Mouse (Mus musculus) spleen, adult 12 weeks (tissue): ENCODE data around the gene Trpv3.

ENCODE experiments used
- DNase-seq: peaks from one replicate; pipeline ENCODE4 v3.0.0; 2022; ENCODE audit warnings: low spot score

Trpv3 gene

DNA sequence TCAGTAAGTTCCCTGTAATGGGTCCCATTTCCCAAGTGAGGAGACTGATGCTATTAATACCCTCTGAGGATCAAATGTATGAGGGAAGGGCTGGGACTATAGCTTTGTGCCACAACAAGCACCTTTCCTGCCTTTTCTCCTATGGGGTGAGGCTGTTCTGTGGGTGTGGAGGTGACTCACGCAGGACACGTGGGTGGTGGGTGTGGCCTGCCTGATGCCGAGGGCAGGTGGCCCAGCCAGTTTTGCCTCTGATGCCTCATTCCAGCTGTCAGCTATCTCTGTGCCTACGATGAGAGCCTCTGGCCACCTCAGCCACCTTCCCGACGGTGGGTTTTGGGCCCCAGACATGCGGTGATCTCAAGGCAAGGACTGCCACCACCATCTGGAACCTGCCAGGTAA is at the start of gene Trpv3:
Trpv3 (plus strand) TSS at position 122 of the 400 bp plus-strand sequence.
- DNase-seq = no peak

DNA sequence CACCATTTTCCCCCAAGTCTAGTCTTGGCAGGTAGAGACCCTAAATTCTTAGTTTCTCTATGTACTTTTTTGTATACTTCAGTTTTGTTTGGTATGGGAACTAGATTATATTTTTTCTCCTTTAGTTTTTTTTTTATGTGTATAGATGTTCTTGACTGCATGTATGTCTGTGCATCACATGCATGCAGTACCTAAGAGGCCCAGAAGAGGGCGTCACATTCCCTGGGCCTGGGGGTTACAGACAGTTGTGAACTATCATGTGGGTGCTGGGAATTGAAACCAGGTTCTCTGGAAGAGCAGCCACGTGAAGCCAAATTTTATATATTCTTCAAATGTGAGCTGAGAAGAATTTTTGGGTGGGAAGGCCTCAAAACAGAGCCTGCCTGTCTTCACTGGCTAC is 47.5 kb upstream of the Trpv3 start:
- no peak for DNase-seq

DNA sequence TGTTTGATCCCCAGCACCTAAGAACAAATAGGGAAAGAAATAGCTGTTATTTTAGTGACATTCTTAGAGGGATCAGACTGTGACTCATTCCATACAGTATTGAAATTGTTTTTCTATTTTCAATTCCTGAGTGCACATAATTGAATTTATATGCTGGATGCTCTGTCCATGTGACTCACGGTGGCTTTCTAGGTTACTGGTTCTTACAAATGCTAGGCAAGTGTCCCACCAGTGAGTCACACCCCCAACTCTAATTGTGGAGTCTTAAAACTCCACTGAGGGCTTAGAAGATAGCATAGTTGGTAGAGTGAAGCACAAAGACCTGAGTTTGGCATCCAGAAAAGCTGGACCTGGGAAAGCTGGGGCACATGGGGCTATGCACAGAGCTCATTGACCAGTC is 46.5 kb upstream of the Trpv3 start:
- no peak for DNase-seq

DNA sequence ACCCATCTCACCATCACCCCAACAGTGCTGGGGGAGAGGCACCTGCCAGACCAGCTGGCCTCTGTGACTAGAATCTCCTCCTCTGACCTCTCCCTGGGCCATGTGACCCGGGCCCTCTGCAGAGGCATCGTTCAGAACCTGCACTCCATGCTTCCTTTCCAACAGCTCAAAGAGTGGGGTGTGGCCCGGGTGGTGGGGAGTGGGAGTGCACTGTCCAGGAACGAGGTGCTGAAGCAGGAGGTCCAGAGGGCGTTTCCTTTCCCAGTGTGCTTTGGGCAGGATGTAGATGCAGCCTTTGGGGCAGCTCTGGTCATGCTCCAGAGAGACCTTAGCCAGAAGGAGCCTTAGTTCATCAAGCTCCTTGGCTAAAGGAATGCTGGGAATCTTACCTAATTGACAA is 44.3 kb upstream of the Trpv3 start:
- no peak for DNase-seq

DNA sequence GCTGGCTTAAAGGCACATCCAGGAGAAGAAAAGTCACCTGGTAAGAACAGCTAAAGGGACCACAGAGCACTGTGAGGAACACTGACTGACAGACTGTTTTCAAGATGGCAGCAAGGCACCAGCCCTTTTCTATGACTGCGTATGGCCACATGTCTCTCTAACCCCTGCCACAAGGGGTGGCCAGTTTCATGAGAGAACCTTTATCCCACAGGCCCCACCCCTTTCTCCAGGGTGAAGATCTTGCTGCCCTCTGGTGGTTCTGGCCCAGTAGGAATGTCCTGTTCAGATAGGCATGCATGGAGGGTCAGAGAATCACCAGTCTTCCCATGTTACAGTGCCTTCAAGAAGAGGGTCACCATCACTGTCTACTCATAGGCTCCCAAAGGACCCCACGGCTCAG is 43.2 kb upstream of the Trpv3 start:
- no peak for DNase-seq

DNA sequence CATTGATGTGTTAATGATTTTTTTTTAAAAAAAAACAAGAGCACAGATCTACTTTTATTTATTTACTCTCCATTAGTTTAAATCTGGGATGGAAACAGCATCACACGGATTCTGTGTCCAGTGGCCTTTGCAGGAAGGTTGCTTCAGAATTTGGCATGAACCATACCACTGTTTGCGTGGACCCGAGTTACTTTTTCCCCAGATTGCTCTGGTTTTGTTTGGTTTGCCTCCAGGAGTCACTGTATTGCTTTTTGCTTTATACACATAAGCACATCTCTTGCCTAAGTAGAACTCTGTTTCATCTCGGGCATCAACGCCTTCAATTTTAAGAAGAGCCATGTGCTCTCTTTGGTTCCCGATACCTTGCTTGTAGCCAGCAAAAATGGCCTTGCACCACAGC is 41.3 kb upstream of the Trpv3 start:
- no peak for DNase-seq

DNA sequence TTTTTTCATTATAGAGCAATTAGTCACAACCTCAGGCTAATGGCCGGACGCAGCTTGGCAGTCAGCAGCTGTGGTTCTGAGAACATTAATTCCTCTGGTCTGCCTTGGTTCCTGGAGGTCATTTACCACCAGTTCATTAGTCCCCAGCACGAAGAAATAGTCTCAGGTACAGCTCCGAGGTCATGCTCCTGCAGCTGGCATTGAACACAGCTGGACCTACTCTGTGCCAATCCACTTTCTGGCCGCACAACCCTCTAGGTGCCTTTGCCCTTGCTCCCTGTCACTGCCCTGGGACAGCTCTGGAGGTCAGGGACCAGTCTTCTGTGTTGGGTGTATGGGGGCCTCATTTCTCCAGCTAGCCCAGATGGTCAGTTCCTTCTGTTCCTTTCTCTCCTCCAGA is 38.3 kb upstream of the Trpv3 start:
- no peak for DNase-seq

DNA sequence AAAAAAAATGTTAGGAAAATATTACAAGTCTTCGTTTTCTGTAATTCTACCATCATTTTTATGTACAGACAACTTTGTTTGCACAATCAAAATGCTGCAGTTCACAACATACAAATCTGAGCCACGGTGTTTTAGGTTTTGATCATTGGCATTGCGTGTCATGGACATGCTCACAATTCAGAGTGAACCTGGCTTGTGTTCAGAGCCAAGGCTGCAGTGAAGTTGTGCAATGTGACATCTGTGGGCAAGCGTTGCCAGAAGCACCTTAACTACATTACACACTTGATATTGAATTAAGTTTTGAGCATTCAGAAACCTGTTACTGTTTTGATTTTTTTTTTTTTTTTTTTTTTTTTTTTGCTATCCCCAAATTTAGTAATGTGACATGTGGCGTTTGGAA is 37.1 kb upstream of the Trpv3 start:
- no peak for DNase-seq

DNA sequence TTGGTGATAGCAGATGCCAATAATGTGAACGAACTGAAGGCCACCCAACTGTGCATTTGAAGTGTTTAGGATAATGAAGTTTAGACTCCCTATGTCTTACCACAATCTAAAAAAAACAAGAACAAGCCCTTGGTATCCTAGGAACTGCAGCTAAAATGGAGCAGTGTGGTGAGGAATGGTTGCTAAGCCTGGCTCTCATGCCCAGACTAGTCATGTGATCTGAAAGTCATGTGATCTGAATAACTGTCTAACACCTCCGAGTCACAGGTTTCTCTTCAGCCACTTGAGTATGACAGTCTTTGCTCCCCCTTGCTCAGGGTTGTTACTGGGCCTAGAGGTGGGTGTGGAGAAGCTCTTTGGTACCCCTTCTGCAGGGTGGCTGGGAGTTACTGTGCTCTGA is 34.7 kb upstream of the Trpv3 start:
- no peak for DNase-seq

DNA sequence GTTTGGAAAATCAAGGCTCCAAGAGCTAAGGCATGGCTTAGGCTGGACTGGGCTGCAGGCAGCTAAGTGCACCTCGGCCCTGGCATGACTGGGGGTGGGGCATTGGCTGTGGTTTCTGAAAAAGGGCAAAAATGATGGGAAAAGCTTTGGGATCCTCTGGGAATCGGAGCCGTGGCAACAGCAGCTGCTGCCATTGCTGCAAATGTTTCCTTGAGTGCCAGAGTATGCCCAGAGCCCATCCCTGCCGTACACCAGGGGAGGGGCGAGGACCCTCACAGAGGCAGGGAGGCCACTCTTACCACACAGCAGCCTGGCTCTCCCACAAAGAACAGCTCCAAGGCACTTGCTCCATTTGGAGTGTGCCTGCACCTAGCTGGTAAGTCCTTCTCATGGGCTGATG is 33.2 kb upstream of the Trpv3 start, which contains the start of gene Trpv1:
Trpv1 (plus strand) TSS at position 301 of the 400 bp plus-strand sequence.
- DNase-seq = no peak

DNA sequence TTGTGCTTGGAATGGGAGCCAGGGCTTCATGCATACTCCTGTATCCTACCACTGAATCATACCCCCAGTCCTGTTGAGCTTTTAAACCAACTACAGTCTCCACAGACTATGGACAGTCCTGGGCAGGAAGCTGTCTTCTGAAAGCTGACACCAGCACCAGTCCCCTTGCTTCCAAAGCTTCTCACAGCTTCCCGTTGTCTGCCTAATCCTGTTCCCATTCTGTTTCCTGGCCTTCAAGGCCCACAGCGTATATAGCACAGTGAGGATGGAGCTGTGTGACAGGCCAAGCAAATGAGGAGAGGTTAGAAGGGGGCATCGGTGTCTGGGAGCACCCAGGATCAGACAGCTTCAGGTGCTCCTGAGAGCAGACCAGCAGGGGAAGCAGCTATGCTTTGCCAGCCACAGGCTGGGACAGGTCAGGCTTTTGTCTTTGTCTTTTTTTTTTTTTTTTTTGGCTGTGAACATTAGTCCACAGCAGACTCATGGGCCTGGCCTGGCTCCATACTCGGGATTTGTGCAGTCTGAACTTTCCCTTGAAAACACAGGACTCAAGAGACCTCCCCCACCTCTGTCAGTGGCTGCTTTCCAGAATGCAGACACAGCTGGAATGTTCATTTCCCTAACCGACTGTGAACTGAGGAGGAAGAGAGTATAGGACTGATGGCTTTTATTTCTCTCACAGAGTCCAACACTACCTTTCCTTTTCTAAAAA is 31.0 kb upstream of the Trpv3 start:
- DNase-seq = no peak

DNA sequence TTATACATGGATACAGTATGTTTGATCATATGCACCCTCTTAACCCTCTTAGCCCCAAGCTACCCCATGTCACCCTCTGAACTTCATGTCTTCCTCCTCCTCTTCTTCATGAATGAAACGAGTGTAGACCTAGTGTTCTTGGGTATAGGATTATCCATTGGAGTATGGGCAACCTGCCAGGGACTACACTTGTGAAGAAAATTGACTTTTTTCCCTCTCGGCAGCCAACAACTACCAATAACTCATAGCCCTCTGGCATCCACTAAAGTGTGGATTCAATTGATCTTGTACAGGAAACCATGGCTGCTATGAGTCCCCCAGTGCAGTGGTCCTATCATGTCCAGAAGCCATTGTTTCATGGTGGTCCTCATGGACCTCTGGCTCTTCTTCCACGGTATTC is 30.5 kb upstream of the Trpv3 start:
- no peak for DNase-seq

DNA sequence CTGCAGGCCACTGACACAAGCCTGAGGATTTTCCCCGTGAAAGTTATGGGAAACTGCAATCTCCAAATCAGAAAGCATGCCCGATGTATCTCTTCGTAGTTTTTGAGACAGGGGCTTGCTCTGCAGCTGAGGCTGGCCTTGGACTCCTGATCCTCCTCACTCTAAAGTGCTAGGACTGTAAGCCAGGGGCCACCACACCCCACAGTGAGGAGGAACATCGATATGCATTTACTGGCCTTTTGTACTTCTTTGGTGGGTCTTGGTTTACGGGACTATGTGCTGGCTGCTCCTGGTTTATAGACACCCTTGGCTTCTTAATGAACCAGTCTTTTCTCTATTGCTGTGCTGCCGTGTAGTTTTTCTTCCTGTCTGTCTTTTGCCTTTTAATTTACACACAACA is 25.0 kb upstream of the Trpv3 start:
- DNase-seq = no peak

DNA sequence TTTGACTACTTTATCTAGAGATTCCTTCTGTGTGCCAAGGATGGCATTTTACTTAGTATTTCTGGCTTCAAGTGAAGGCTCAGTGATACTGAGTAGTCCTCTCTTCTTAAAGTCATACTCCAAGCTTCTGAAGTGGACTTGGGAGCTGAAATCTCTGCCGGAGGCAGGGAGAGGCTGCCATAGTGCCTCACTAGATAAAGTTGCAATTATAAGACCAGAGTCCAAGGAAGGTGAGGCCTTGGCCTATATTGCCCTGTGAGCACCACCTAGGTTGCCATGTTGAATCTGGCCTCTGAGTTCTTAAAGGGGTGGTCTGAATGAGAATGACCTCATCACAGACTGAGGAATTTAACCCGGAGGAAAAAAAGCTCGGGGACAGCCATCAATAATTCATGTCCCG is 24.4 kb upstream of the Trpv3 start:
- no peak for DNase-seq

DNA sequence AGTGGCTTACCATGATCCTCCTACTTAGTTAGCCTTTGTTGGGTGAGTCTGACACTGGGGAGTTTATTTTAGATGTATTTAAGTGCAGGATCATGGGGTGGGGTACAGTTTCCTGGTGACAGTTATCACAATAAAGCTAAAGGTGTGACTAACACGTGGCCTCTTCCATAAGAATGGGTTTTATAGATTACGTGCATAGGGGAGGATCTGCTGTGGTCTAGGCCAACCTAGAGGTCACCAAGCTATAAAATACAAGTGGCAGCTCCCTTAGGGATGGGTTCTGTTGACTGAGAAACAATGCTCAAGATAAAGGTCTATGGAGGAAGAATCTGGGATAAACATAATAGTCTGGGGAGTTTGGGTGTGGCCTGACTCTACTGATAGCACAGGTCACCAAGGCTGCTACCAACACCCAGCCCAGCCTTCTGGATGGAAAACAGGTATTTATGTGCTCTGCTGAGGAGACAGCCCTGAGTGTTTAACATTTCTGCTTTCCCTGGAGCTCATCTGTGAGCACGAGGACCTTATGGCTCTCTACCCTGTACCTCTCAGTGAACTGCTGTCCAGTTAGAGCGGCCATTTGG is 9.7 kb upstream of the Trpv3 start:
- DNase-seq = no peak

DNA sequence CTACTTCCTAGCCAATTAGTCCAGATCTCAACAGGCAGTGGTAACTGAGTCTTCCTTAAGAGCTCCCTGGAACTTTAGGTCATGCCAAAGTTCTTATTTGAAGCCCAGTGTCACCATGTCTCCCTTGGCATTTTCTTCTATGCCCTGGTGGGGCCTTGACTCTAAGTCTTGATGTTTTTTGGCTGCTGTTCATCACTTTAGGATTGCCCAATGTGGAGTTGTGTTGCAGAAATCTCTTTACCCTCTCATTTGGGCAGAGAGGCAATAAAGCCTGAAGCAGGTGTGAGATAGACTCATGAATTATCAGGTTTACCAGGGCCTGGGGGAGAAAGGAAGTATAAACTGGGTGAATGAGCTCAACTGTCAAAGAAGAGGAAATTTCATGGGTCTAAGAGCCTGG is 8.5 kb upstream of the Trpv3 start:
- DNase-seq = no peak

DNA sequence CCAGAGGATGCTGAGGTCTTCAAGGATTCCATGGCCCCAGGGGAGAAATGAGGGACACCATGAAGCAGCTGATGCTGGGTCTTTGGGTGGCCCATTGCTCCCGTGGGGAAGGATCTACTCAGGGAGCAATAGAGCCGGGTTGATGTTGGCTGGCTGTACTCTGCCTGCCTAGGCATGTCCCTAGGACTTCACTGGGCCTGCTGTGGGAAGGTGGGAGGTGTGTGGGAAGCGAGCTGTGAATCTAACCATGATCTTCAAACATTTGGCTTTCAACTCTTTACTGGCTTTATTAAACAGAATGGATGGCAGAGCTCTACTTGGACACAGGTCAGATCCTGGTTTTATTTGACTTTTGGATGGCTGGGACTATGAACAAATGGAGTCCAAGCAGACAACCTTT is 6.7 kb upstream of the Trpv3 start:
- no peak for DNase-seq

DNA sequence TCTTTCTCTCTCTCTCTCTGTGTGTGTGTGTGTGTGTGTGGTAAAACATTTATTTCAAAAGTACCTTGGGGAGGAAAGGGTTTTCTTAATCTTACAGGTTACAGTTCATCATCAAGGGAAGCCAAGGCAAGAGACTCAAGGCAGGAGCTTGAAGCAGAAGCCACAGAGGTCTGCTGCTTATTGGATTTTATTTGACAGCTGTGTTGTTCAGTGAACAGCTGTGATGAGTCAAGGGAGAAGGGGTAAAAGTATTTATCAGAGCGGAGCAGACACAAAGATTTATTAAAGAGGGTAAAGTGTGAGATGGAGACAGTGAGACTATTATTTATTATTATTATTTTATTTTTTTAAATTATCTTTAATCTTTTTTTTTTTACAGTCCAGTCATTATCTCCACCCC is 5.8 kb upstream of the Trpv3 start:
- no peak for DNase-seq

DNA sequence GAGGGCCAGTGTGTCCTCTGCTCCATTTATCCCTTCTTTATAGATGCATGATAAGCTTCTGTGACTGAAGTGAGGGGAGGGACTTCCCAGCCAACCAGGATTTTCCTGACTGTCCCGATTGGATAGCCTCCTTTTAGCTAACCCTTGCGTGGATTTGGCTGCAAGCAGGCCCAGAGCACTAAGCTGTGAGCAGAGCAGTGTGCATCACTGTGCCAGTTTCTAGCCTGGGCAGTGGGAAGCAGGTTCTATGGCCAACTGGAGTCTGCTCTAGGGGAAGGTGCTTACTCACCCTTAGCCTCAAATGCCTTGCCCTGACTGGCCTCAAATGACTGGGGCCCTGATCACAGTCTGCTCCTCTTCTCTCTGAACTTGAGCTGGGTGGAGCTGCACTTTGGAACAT is 7.6 kb downstream of the Trpv3 start:
- DNase-seq = no peak

DNA sequence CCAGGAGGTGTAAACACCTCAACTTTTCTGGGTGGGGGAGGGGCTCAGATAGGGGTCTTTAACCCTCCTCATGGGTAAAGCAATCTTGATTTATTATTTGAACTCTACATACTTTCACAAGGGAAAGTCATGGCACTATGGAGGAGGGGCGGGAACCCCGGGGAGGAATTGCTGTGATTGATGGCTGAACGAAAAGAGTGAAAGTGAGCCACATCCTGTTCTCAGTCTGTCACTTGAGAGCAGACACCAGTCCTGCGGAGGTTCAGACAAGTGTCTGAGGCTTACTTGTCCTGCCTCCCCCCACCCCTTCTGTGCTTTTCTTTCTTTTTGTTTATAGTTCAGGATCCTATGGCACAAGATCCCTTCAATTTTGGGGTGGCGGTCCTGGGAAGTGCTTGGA is 13.5 kb downstream of the Trpv3 start:
- DNase-seq = no peak

DNA sequence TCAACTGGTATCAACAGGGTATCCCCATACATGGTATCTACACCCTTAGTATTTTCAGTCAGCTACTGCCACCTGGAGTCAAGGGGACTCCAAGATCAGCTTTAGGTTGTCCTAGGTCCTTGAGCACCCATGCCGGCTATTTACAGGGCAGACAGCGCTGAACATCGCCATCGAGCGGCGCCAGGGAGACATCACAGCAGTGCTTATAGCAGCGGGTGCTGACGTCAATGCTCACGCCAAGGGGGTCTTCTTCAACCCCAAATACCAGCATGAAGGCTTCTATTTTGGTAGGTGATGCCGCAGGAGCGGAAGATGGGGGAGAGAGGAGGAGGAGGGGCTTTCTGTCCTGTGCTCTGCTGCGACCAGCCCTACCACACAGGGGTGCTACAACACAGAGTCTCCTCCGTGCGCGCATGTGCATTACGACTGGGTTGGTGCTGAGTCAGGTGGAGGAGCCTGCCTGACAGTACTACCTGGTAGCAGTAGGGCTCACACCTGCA is 14.4 kb downstream of the Trpv3 start:
- no peak for DNase-seq

DNA sequence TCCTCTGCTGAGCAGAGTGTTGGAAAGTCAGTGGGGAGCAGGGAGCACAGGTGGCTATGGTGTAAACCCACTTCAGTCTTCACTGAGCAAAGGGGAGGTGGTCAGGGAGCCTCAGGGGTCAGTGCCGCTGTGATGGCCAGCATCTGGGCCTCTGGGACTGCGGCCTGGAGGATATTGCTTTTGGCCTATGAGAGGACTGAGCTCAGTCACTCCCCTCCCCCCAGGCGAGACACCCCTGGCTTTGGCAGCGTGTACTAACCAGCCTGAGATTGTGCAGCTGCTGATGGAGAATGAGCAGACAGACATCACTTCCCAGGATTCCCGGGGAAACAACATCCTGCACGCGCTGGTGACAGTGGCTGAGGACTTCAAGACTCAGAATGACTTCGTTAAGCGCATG is 16.2 kb downstream of the Trpv3 start:
- DNase-seq = no peak

DNA sequence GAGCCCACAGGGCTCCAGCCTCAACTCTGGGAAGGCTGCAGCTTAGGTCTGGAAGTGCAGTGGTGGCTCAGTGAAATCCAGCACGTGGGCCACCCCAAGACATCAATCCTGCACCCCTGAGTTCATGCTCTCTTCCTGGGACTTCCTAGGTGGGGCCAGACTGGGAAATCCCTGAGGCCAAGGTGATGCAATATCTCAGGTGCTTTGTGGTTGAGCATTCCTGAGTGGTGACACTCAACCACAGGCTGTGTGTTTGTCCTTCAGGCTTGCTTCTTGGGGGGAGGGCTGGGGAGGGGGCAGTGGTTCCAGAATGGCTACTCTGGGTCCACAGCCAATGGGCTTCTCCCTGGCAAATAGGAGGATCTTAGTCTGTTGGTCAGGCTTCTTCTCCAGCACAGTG is 16.7 kb downstream of the Trpv3 start:
- DNase-seq = no peak

DNA sequence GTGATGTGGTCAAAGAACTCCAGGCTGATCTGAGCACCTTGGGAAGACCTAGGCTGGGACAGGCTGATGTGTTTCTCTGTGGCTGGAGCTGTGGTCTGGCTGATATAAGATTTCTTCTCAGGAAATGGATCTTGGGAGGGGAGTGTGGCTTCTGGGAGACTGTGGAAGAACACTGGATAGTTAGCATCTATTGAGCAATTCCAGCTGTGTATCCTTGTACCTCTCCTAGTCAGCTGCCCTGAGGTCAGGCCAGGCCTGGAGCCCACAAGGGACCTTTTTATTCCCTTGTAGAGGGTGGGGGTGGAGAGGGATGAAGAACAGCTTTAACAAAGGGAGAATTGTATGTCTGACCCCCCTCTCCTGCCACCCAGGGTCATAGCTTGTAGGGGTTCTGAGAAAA is 17.2 kb downstream of the Trpv3 start:
- DNase-seq = no peak
